Mouse (Mus musculus) forebrain, embryonic 12.5 days (tissue): ENCODE results near the gene Lgr5. TPM values are rescaled to one million over a fixed set of nuclear protein-coding genes. Genes with fewer than 3 reads are reported as not detected.
A peak's percentile ranks its signal among the peaks of the same experiment; 100 is the strongest.

Experiments
- ATAC-seq: fragments of 200-750 bp; cut with Nextera tagmentation; 2 replicates; pipeline ENCODE4 v1.8.0; 2017; ENCODE audit warnings: moderate TSS enrichment; ENCODE audit not compliant: low FRiP score
- H3K27ac ChIP-seq: fragments of 300-500 bp; sonication (generic); 2 replicates; pipeline ENCODE4 v1.5.1; 2016; ENCODE audit warnings: mild to moderate bottlenecking
- H3K27me3 ChIP-seq: fragments of 300-500 bp; sonication (generic); 2 replicates; pipeline ENCODE4 v1.6.1; 2016; ENCODE audit warnings: mild to moderate bottlenecking
- H3K36me3 ChIP-seq: fragments of 300-500 bp; sonication (generic); replicated peaks from 2 replicates; pipeline ENCODE4 v1.6.1; 2016; ENCODE audit warnings: mild to moderate bottlenecking
- H3K4me1 ChIP-seq: fragments of 300-500 bp; sonication (generic); 2 replicates; pipeline ENCODE4 v1.6.1; 2016
- H3K4me2 ChIP-seq: fragments of 300-500 bp; sonication (generic); 2 replicates; pipeline ENCODE4 v1.6.1; 2016; ENCODE audit warnings: mild to moderate bottlenecking, moderate library complexity
- H3K4me3 ChIP-seq: fragments of 300-500 bp; sonication (generic); replicated peaks from 2 replicates; pipeline ENCODE4 v1.5.1; 2016; ENCODE audit warnings: mild to moderate bottlenecking
- H3K9ac ChIP-seq: fragments of 300-500 bp; sonication (generic); 2 replicates; pipeline ENCODE4 v1.6.1; 2016; ENCODE audit warnings: mild to moderate bottlenecking
- H3K9me3 ChIP-seq: fragments of 300-500 bp; sonication (generic); 2 replicates; pipeline ENCODE4 v1.6.1; 2016
- WGBS: fragments of 180-500 bp; shearing (Covaris S2); methylation state at CpG from one replicate; pipeline ENCODE4 v1.1.7; 2016; 5-methylcytosine and 5-hydroxymethylcytosine counted together
- polyA plus RNA-seq: library from polyadenylated mRNA; unstranded; fragments of >200 nt; fragmentation: Nextera tagmentation; extraction: Ambion mirVana; gene quantifications from 2 replicates; pipeline ENCODE4 v1.2.1, GENCODE M21; 2016

Lgr5 gene
- polyA plus RNA-seq, 1 experiment from 2014 or later = 2.0 TPM

- no peak overlapping the region for H3K9ac ChIP-seq
- peaks cover 75% of the 10 kb centered on the region for H3K27me3 ChIP-seq
- H3K4me3 ChIP-seq = no peak overlapping the region
- no peak for ATAC-seq
- WGBS = 79% methylated on average over 5 of the region's 5 CpGs
- no peak overlapping the region for H3K4me2 ChIP-seq
- no peaks in the 10 kb centered on the region for H3K36me3 ChIP-seq
- H3K27ac ChIP-seq = no peak overlapping the region
- H3K4me1 ChIP-seq = no peaks in the 10 kb centered on the region
- H3K9me3 ChIP-seq = no peaks in the 10 kb centered on the region
These were observed 23.6 kb downstream of the Lgr5 start for GRCm38 (mm10) chr10:115563961-115564360.

- Histone ChIP-seq H3K27me3 (peaks cover 69% of the 10 kb centered on the region), H3K4me3 (no peak overlapping the region), H3K36me3 (no peaks in the 10 kb centered on the region), H3K9me3 (no peaks in the 10 kb centered on the region), H3K9ac (no peak overlapping the region), H3K4me2 (no peak overlapping the region), H3K27ac (no peak overlapping the region), H3K4me1 (no peaks in the 10 kb centered on the region)
- 85% methylated on average over 4 of the region's 4 CpGs for WGBS
- ATAC-seq = no peak
These were observed 24.5 kb downstream of the Lgr5 start for GRCm38 (mm10) chr10:115562911-115563686.

- Histone ChIP-seq H3K9ac (no peak overlapping the region), H3K9me3 (no peaks in the 10 kb centered on the region), H3K4me3 (no peak overlapping the region), H3K4me2 (no peak overlapping the region), H3K27ac (no peak overlapping the region), H3K4me1 (peaks cover 6% of the 10 kb centered on the region), H3K36me3 (no peaks in the 10 kb centered on the region), H3K27me3 (peaks cover 63% of the 10 kb centered on the region)
- 55% methylated on average over 12 of the region's 12 CpGs for WGBS
- no peak for ATAC-seq
These were observed 26.3 kb downstream of the Lgr5 start for GRCm38 (mm10) chr10:115561136-115561880.

GRCm38 (mm10) chr10:115556738-115557242, 30.8 kb downstream of the Lgr5 start:
- H3K4me2 ChIP-seq = peak overlapping the region; percentile 22
- peaks cover 6% of the 10 kb centered on the region for H3K4me1 ChIP-seq
- no peak overlapping the region for H3K9ac ChIP-seq
- no peaks in the 10 kb centered on the region for H3K36me3 ChIP-seq
- 9% methylated on average over 12 of the region's 12 CpGs for WGBS
- no peaks in the 10 kb centered on the region for H3K9me3 ChIP-seq
- 0 out of 2 replicates have a peak, but pooled peaks have one; percentile 36 for ATAC-seq
- peaks cover 44% of the 10 kb centered on the region for H3K27me3 ChIP-seq
- H3K27ac ChIP-seq = no peak overlapping the region
- H3K4me3 ChIP-seq = no peak overlapping the region

GRCm38 (mm10) chr10:115555191-115555765, 32.3 kb downstream of the Lgr5 start:
- H3K4me2 ChIP-seq = no peak overlapping the region
- no peaks in the 10 kb centered on the region for H3K9me3 ChIP-seq
- H3K27ac ChIP-seq = no peak overlapping the region
- WGBS = 66% methylated on average over 2 of the region's 2 CpGs
- H3K4me3 ChIP-seq = no peak overlapping the region
- no peak overlapping the region for H3K9ac ChIP-seq
- peaks cover 6% of the 10 kb centered on the region for H3K4me1 ChIP-seq
- H3K27me3 ChIP-seq = peaks cover 38% of the 10 kb centered on the region
- no peaks in the 10 kb centered on the region for H3K36me3 ChIP-seq
- no peak for ATAC-seq

GRCm38 (mm10) chr10:115553352-115554113, 34.0 kb downstream of the Lgr5 start:
- WGBS = 54% methylated on average over 11 of the region's 11 CpGs
- peaks cover 32% of the 10 kb centered on the region for H3K27me3 ChIP-seq
- no peak overlapping the region for H3K9ac ChIP-seq
- H3K27ac ChIP-seq = no peak overlapping the region
- no peak overlapping the region for H3K4me2 ChIP-seq
- no peaks in the 10 kb centered on the region for H3K36me3 ChIP-seq
- no peaks in the 10 kb centered on the region for H3K9me3 ChIP-seq
- no peak for ATAC-seq
- peaks cover 6% of the 10 kb centered on the region for H3K4me1 ChIP-seq
- no peak overlapping the region for H3K4me3 ChIP-seq

- no peak for ATAC-seq
- WGBS = 76% methylated on average over 3 of the region's 3 CpGs
- Histone ChIP-seq H3K27me3 (peaks cover 15% of the 10 kb centered on the region), H3K4me2 (no peak overlapping the region), H3K36me3 (no peaks in the 10 kb centered on the region), H3K4me3 (no peak overlapping the region), H3K9ac (no peak overlapping the region), H3K4me1 (no peaks in the 10 kb centered on the region), H3K27ac (no peak overlapping the region), H3K9me3 (no peaks in the 10 kb centered on the region)
These were observed 36.5 kb downstream of the Lgr5 start for GRCm38 (mm10) chr10:115551069-115551468.

GRCm38 (mm10) chr10:115550253-115550652, 37.3 kb downstream of the Lgr5 start:
- ATAC-seq = no peak
- Histone ChIP-seq H3K27me3 (peaks cover 7% of the 10 kb centered on the region), H3K4me1 (no peaks in the 10 kb centered on the region), H3K27ac (no peak overlapping the region), H3K9ac (no peak overlapping the region), H3K4me3 (no peak overlapping the region), H3K4me2 (no peak overlapping the region), H3K36me3 (no peaks in the 10 kb centered on the region), H3K9me3 (0 out of 2 replicates have a peak, but pooled peaks cover 3% of the 10 kb centered on the region)
- 68% methylated on average over 7 of the region's 7 CpGs for WGBS

GRCm38 (mm10) chr10:115542917-115543316, 44.7 kb downstream of the Lgr5 start:
- Histone ChIP-seq H3K4me3 (no peak overlapping the region), H3K4me1 (no peaks in the 10 kb centered on the region), H3K27me3 (no peaks in the 10 kb centered on the region), H3K27ac (no peak overlapping the region), H3K9me3 (0 out of 2 replicates have a peak, but pooled peaks cover 8% of the 10 kb centered on the region), H3K4me2 (no peak overlapping the region), H3K9ac (no peak overlapping the region), H3K36me3 (no peaks in the 10 kb centered on the region)
- 90% methylated on average over 6 of the region's 6 CpGs for WGBS
- ATAC-seq = no peak

GRCm38 (mm10) chr10:115530746-115531145, 56.8 kb downstream of the Lgr5 start:
- no peak overlapping the region for H3K4me2 ChIP-seq
- peaks cover 29% of the 10 kb centered on the region for H3K27me3 ChIP-seq
- H3K9ac ChIP-seq = no peak overlapping the region
- H3K9me3 ChIP-seq = no peaks in the 10 kb centered on the region
- no peaks in the 10 kb centered on the region for H3K4me1 ChIP-seq
- H3K36me3 ChIP-seq = no peaks in the 10 kb centered on the region
- WGBS = 85% methylated on average over 2 of the region's 2 CpGs
- H3K27ac ChIP-seq = no peak overlapping the region
- H3K4me3 ChIP-seq = no peak overlapping the region
- no peak for ATAC-seq

GRCm38 (mm10) chr10:115529768-115530167, 57.8 kb downstream of the Lgr5 start:
- WGBS = 85% methylated on average over 12 of the region's 12 CpGs
- H3K9ac ChIP-seq = no peak overlapping the region
- H3K9me3 ChIP-seq = no peaks in the 10 kb centered on the region
- no peak overlapping the region for H3K4me2 ChIP-seq
- no peak for ATAC-seq
- H3K4me3 ChIP-seq = no peak overlapping the region
- H3K4me1 ChIP-seq = no peaks in the 10 kb centered on the region
- peaks cover 29% of the 10 kb centered on the region for H3K27me3 ChIP-seq
- H3K27ac ChIP-seq = no peak overlapping the region
- H3K36me3 ChIP-seq = no peaks in the 10 kb centered on the region

- Histone ChIP-seq H3K27me3 (peaks cover 35% of the 10 kb centered on the region), H3K4me2 (no peak overlapping the region), H3K4me3 (no peak overlapping the region), H3K36me3 (no peaks in the 10 kb centered on the region), H3K9ac (no peak overlapping the region), H3K4me1 (no peaks in the 10 kb centered on the region), H3K27ac (no peak overlapping the region), H3K9me3 (no peaks in the 10 kb centered on the region)
- ATAC-seq = no peak
- 78% methylated on average over 4 of the region's 4 CpGs for WGBS
These were observed 58.7 kb downstream of the Lgr5 start for GRCm38 (mm10) chr10:115528892-115529291.
